In genomic region chr8:92609908-92610307, GRCm38 (mm10) we compare ENCODE assay signal across 19 mouse cellular contexts.
DNase-seq lines count a peak whose midpoint lies in the region; ATAC-seq lines count a peak whose summit lies in the region.
"Had no signal": no experiment of that assay in that cellular context is flagged by ENCODE, and none has a peak within 500 bp of the region (broad histone marks: within the 10 kb centered on the region; RNA-seq: fewer than 3 reads in every experiment).

No protein-coding gene starts in this region.

- H3K4me1 ChIP-seq in heart, embryonic 10.5 days: 0 out of 2 replicates have a peak, but pooled peaks cover 8% of the 10 kb centered on the region
- peaks cover 5 to 6% of the 10 kb centered on the region in 2 experiments; a peak in 2 of 4 replicates for H3K4me1 ChIP-seq in heart, embryonic 14.5 days (ENCODE audit: control insufficient read depth in 2 of 2, insufficient read depth in 2 of 2, low read length in 2 of 2)
- no peaks in the 10 kb centered on the region for H3K4me1 ChIP-seq in liver, embryonic 11.5 days (replicated peaks; ENCODE audit: control insufficient read depth, insufficient read depth, low read length)
- H3K4me1 ChIP-seq: intestine, embryonic 15.5 days had no signal

- peaks cover 23% of the 10 kb centered on the region; the same call in 1 of the 2 replicates for H3K27me3 ChIP-seq in heart, embryonic 10.5 days (ENCODE audit: insufficient read depth, poor library complexity, severe bottlenecking)
- H3K27me3 ChIP-seq in heart, embryonic 14.5 days (ENCODE audit: control insufficient read depth, insufficient read depth, low read length): no peaks in the 10 kb centered on the region
- no peaks in the 10 kb centered on the region for H3K27me3 ChIP-seq in liver, embryonic 11.5 days (replicated peaks; ENCODE audit: control insufficient read depth, insufficient read depth, low read length)
- H3K27me3 ChIP-seq: intestine, embryonic 15.5 days had no signal

- H3K9ac ChIP-seq in heart, embryonic 14.5 days (ENCODE audit: low read length): no peak overlapping the region
- H3K9ac ChIP-seq in liver, embryonic 11.5 days (ENCODE audit: low read depth, low read length): no peak overlapping the region
- H3K9ac ChIP-seq: embryonic facial prominence, embryonic 13.5 days; hindbrain, embryonic 14.5 days; intestine, embryonic 15.5 days had no signal

- peak overlapping the region; percentile 17; the same call in 1 of the 2 replicates for H3K27ac ChIP-seq in heart, embryonic 10.5 days
- peak overlapping the region; percentile 42 for H3K27ac ChIP-seq in heart, embryonic 14.5 days (replicated peaks in 1 of 2; ENCODE audit: control insufficient read depth in 1 of 2, insufficient read depth in 1 of 2, low read depth in 2 of 2, low read length in 2 of 2)
- peak overlapping the region; percentile 59; the same call in 1 of the 2 replicates for H3K27ac ChIP-seq in liver, embryonic 11.5 days (ENCODE audit: low read depth, low read length)
- H3K27ac ChIP-seq: embryonic facial prominence, embryonic 13.5 days; hindbrain, embryonic 10.5 days; hindbrain, embryonic 14.5 days; intestine, embryonic 15.5 days had no signal

- no peaks in the 10 kb centered on the region for H3K36me3 ChIP-seq in heart, embryonic 10.5 days
- H3K36me3 ChIP-seq in heart, embryonic 14.5 days (ENCODE audit: control insufficient read depth, insufficient read depth, low read length): no peaks in the 10 kb centered on the region
- no peaks in the 10 kb centered on the region for H3K36me3 ChIP-seq in liver, embryonic 11.5 days (ENCODE audit: control insufficient read depth, insufficient read depth, low read length)
- H3K36me3 ChIP-seq: embryonic facial prominence, embryonic 13.5 days; hindbrain, embryonic 10.5 days; intestine, embryonic 15.5 days had no signal

- no peak overlapping the region for H3K4me3 ChIP-seq in heart, embryonic 10.5 days
- no peak overlapping the region for H3K4me3 ChIP-seq in heart, embryonic 14.5 days (ENCODE audit: control insufficient read depth in 1 of 2, insufficient read depth in 1 of 2, low read depth in 1 of 2, low read length in 2 of 2)
- H3K4me3 ChIP-seq in liver, embryonic 11.5 days (ENCODE audit: low read depth, low read length): no peak overlapping the region
- H3K4me3 ChIP-seq: embryonic facial prominence, embryonic 13.5 days; hindbrain, embryonic 10.5 days; intestine, embryonic 15.5 days had no signal

- no peaks in the 10 kb centered on the region for H3K9me3 ChIP-seq in heart, embryonic 10.5 days
- H3K9me3 ChIP-seq in heart, embryonic 14.5 days (ENCODE audit: control insufficient read depth, low read length): no peaks in the 10 kb centered on the region
- H3K9me3 ChIP-seq in liver, embryonic 11.5 days (ENCODE audit: control insufficient read depth, low read length): no peaks in the 10 kb centered on the region
- H3K9me3 ChIP-seq: embryonic facial prominence, embryonic 13.5 days; hindbrain, embryonic 10.5 days; intestine, embryonic 15.5 days had no signal

- no peak overlapping the region for H3K4me2 ChIP-seq in heart, embryonic 14.5 days (ENCODE audit: low read length)
- H3K4me2 ChIP-seq in liver, embryonic 11.5 days: no peak overlapping the region
- H3K4me2 ChIP-seq: embryonic facial prominence, embryonic 13.5 days; hindbrain, embryonic 14.5 days; intestine, embryonic 15.5 days had no signal

- 48% methylated on average over 2 of the region's 2 CpGs for WGBS in heart, embryonic 10.5 days
- 48% methylated on average over 2 of the region's 2 CpGs for WGBS in heart, embryonic 14.5 days
- 39% methylated on average over 2 of the region's 2 CpGs for WGBS in liver, embryonic 11.5 days

- no peak for DNase-seq in heart, embryonic 10.5 days (ENCODE audit: low spot score)
- DNase-seq in heart, adult 8-10 months (ENCODE audit: low spot score): no peak
- no peak for DNase-seq in heart, adult 9 months (ENCODE audit: low spot score in 2 of 2)
- no peak for DNase-seq in liver, embryonic 11.5 days (ENCODE audit: low spot score)
- no peak for DNase-seq in liver
- DNase-seq in kidney, postnatal 4 days: no peak
- DNase-seq: adrenal gland, adult 2 months; adrenal gland, postnatal 25 days; cerebellum, adult 18-20 months; cerebellum, adult 9-11 months; cerebellum, postnatal 36 days; gastrocnemius, postnatal 10 days; kidney, adult 18-20 months had no signal

- no peak for ATAC-seq in heart, embryonic 14.5 days (ENCODE audit: insufficient number of reproducible peaks, insufficient read depth, low FRiP score, low read depth)
- 0 out of 2 replicates have a peak, but pooled peaks have one; percentile 41 for ATAC-seq in liver, embryonic 11.5 days (replicated peaks; ENCODE audit: low FRiP score)
- ATAC-seq: forebrain, embryonic 16.5 days; intestine, embryonic 15.5 days had no signal
